Mouse (Mus musculus): ENCODE data around the gene Abca16. TPM values are rescaled to one million over a fixed set of nuclear protein-coding genes. Genes with fewer than 3 reads are reported as not detected.

The Abca16 gene
- polyA plus RNA-seq (2015; fragmentation: Nextera tagmentation; extraction: Ambion mirVana): not detected in 2 replicates

- Histone ChIP-seq H3K27me3 (replicated peaks; ENCODE audit: control insufficient read depth, insufficient read depth, low read length) (no peaks in the 10 kb centered on the region), H3K36me3 (ENCODE audit: control insufficient read depth, insufficient read depth, low read length) (no peaks in the 10 kb centered on the region), H3K9me3 (ENCODE audit: control insufficient read depth, low read length) (no peaks in the 10 kb centered on the region), H3K4me3 (ENCODE audit: low read length) (no peak within 1 kb of the TSS), H3K4me2 (ENCODE audit: low read length) (no peak within 1 kb of the TSS), H3K4me1 (ENCODE audit: control insufficient read depth, insufficient read depth, low read depth, low read length) (no peaks in the 10 kb centered on the region), H3K9ac (ENCODE audit: low read depth, low read length) (no peak within 1 kb of the TSS), H3K27ac (ENCODE audit: low read depth, low read length) (no peak within 1 kb of the TSS)
- 84% methylated on average over 10 of the region's 10 CpGs for WGBS
- ATAC-seq: no peak
Measured at GRCm38 (mm10) chr7:120409447-120409846, at the start of gene Abca16. Gene Abca16 (plus strand): TSS chr7:120409647.

GRCm38 (mm10) chr7:120361159-120361558, 48.3 kb upstream of the Abca16 start:
- H3K4me2 ChIP-seq (ENCODE audit: low read length): no peak overlapping the region
- no peak for ATAC-seq
- no peaks in the 10 kb centered on the region for H3K9me3 ChIP-seq (ENCODE audit: control insufficient read depth, low read length)
- no peak overlapping the region for H3K27ac ChIP-seq (ENCODE audit: low read depth, low read length)
- H3K27me3 ChIP-seq (replicated peaks; ENCODE audit: control insufficient read depth, insufficient read depth, low read length): no peaks in the 10 kb centered on the region
- no peak overlapping the region for H3K4me3 ChIP-seq (ENCODE audit: low read length)
- H3K4me1 ChIP-seq (ENCODE audit: control insufficient read depth, insufficient read depth, low read depth, low read length): no peaks in the 10 kb centered on the region
- no peaks in the 10 kb centered on the region for H3K36me3 ChIP-seq (ENCODE audit: control insufficient read depth, insufficient read depth, low read length)
- 36% methylated on average over 13 of the region's 13 CpGs for WGBS
- no peak overlapping the region for H3K9ac ChIP-seq (ENCODE audit: low read depth, low read length)

- no peak overlapping the region for H3K4me3 ChIP-seq (ENCODE audit: low read length)
- H3K27me3 ChIP-seq (replicated peaks; ENCODE audit: control insufficient read depth, insufficient read depth, low read length): no peaks in the 10 kb centered on the region
- ATAC-seq: no peak
- WGBS: 90% methylated on average over 1 of the region's 1 CpGs
- H3K9me3 ChIP-seq (ENCODE audit: control insufficient read depth, low read length): no peaks in the 10 kb centered on the region
- H3K4me2 ChIP-seq (ENCODE audit: low read length): no peak overlapping the region
- H3K9ac ChIP-seq (ENCODE audit: low read depth, low read length): no peak overlapping the region
- H3K27ac ChIP-seq (ENCODE audit: low read depth, low read length): no peak overlapping the region
- no peaks in the 10 kb centered on the region for H3K36me3 ChIP-seq (ENCODE audit: control insufficient read depth, insufficient read depth, low read length)
- H3K4me1 ChIP-seq (ENCODE audit: control insufficient read depth, insufficient read depth, low read depth, low read length): no peaks in the 10 kb centered on the region
Measured at GRCm38 (mm10) chr7:120412391-120412790, 2.9 kb downstream of the Abca16 start.

GRCm38 (mm10) chr7:120426625-120427024, 17.2 kb downstream of the Abca16 start:
- no peaks in the 10 kb centered on the region for H3K4me1 ChIP-seq (ENCODE audit: control insufficient read depth, insufficient read depth, low read depth, low read length)
- WGBS: 38% methylated on average over 3 of the region's 3 CpGs

GRCm38 (mm10) chr7:120431464-120431863, 22.0 kb downstream of the Abca16 start:
- Histone ChIP-seq H3K9ac (ENCODE audit: low read depth, low read length) (no peak overlapping the region), H3K4me3 (ENCODE audit: low read length) (no peak overlapping the region), H3K9me3 (ENCODE audit: control insufficient read depth, low read length) (no peaks in the 10 kb centered on the region), H3K4me2 (ENCODE audit: low read length) (no peak overlapping the region), H3K4me1 (ENCODE audit: control insufficient read depth, insufficient read depth, low read depth, low read length) (no peaks in the 10 kb centered on the region), H3K27ac (ENCODE audit: low read depth, low read length) (no peak overlapping the region), H3K27me3 (replicated peaks; ENCODE audit: control insufficient read depth, insufficient read depth, low read length) (no peaks in the 10 kb centered on the region), H3K36me3 (ENCODE audit: control insufficient read depth, insufficient read depth, low read length) (no peaks in the 10 kb centered on the region)
- ATAC-seq: no peak

More at GRCm38 (mm10) chr7:120426625-120427024, 17.2 kb downstream of the Abca16 start:
- Histone ChIP-seq H3K27ac (ENCODE audit: low read depth, low read length) (no peak overlapping the region), H3K4me3 (ENCODE audit: low read length) (no peak overlapping the region), H3K9me3 (ENCODE audit: control insufficient read depth, low read length) (no peaks in the 10 kb centered on the region), H3K36me3 (ENCODE audit: control insufficient read depth, insufficient read depth, low read length) (no peaks in the 10 kb centered on the region), H3K27me3 (replicated peaks; ENCODE audit: control insufficient read depth, insufficient read depth, low read length) (no peaks in the 10 kb centered on the region), H3K4me2 (ENCODE audit: low read length) (no peak overlapping the region), H3K9ac (ENCODE audit: low read depth, low read length) (no peak overlapping the region)
- ATAC-seq: no peak

- Histone ChIP-seq H3K4me1 (ENCODE audit: control insufficient read depth, insufficient read depth, low read depth, low read length) (peaks cover 3% of the 10 kb centered on the region; the same call in 1 of the 2 replicates), H3K4me2 (ENCODE audit: low read length) (peak overlapping the region; percentile 85), H3K9ac (ENCODE audit: low read depth, low read length) (peak overlapping the region; percentile 70), H3K27me3 (replicated peaks; ENCODE audit: control insufficient read depth, insufficient read depth, low read length) (no peaks in the 10 kb centered on the region), H3K4me3 (ENCODE audit: low read length) (peak overlapping the region; percentile 47), H3K9me3 (ENCODE audit: control insufficient read depth, low read length) (peaks cover 4% of the 10 kb centered on the region; the same call in 1 of the 2 replicates), H3K36me3 (ENCODE audit: control insufficient read depth, insufficient read depth, low read length) (no peaks in the 10 kb centered on the region), H3K27ac (ENCODE audit: low read depth, low read length) (no peak overlapping the region)
- WGBS: 5% methylated on average over 28 of the region's 31 CpGs
- peak; percentile 71 for ATAC-seq
Measured at GRCm38 (mm10) chr7:120503891-120504662, 94.6 kb downstream of the Abca16 start.

- WGBS: 24% methylated on average over 5 of the region's 5 CpGs
- Histone ChIP-seq H3K27ac (ENCODE audit: low read depth, low read length) (no peak overlapping the region), H3K36me3 (ENCODE audit: control insufficient read depth, insufficient read depth, low read length) (no peaks in the 10 kb centered on the region), H3K27me3 (replicated peaks; ENCODE audit: control insufficient read depth, insufficient read depth, low read length) (no peaks in the 10 kb centered on the region), H3K4me2 (ENCODE audit: low read length) (peak overlapping the region; percentile 85), H3K4me1 (ENCODE audit: control insufficient read depth, insufficient read depth, low read depth, low read length) (peaks cover 3% of the 10 kb centered on the region; the same call in 1 of the 2 replicates), H3K9ac (ENCODE audit: low read depth, low read length) (peak overlapping the region; percentile 70), H3K4me3 (ENCODE audit: low read length) (peak overlapping the region; percentile 47), H3K9me3 (ENCODE audit: control insufficient read depth, low read length) (peaks cover 4% of the 10 kb centered on the region; the same call in 1 of the 2 replicates)
- ATAC-seq: no peak
Measured at GRCm38 (mm10) chr7:120504663-120504979, 95.2 kb downstream of the Abca16 start.

- Histone ChIP-seq H3K4me3 (ENCODE audit: low read length) (no peak overlapping the region), H3K4me1 (ENCODE audit: control insufficient read depth, insufficient read depth, low read depth, low read length) (no peaks in the 10 kb centered on the region), H3K27me3 (replicated peaks; ENCODE audit: control insufficient read depth, insufficient read depth, low read length) (no peaks in the 10 kb centered on the region), H3K36me3 (ENCODE audit: control insufficient read depth, insufficient read depth, low read length) (no peaks in the 10 kb centered on the region), H3K9me3 (ENCODE audit: control insufficient read depth, low read length) (no peaks in the 10 kb centered on the region), H3K9ac (ENCODE audit: low read depth, low read length) (no peak overlapping the region), H3K4me2 (ENCODE audit: low read length) (no peak overlapping the region), H3K27ac (ENCODE audit: low read depth, low read length) (no peak overlapping the region)
- 79% methylated on average over 2 of the region's 2 CpGs for WGBS
- no peak for ATAC-seq
Measured at GRCm38 (mm10) chr7:120534805-120535204, 125.4 kb downstream of the Abca16 start.

GRCm38 (mm10) chr7:120552479-120553180, 143.2 kb downstream of the Abca16 start:
- H3K27ac ChIP-seq (ENCODE audit: low read depth, low read length): 0 out of 2 replicates have a peak overlapping the region, but pooled peaks have one; percentile 6
- H3K4me1 ChIP-seq (ENCODE audit: control insufficient read depth, insufficient read depth, low read depth, low read length): no peaks in the 10 kb centered on the region
- H3K9me3 ChIP-seq (ENCODE audit: control insufficient read depth, low read length): no peaks in the 10 kb centered on the region
- H3K36me3 ChIP-seq (ENCODE audit: control insufficient read depth, insufficient read depth, low read length): no peaks in the 10 kb centered on the region
- H3K4me2 ChIP-seq (ENCODE audit: low read length): peak overlapping the region; percentile 59
- H3K9ac ChIP-seq (ENCODE audit: low read depth, low read length): peak overlapping the region; percentile 15; the same call in 1 of the 2 replicates
- H3K27me3 ChIP-seq (replicated peaks; ENCODE audit: control insufficient read depth, insufficient read depth, low read length): no peaks in the 10 kb centered on the region
- peak overlapping the region; percentile 26 for H3K4me3 ChIP-seq (ENCODE audit: low read length)
- WGBS: 46% methylated on average over 12 of the region's 12 CpGs
- peak; percentile 98 for ATAC-seq

All from hindbrain, embryonic 16.5 days (tissue).